Mouse (Mus musculus) ES-CJ7 (cell line): ENCODE results near the gene Srsf3.
"Not testable (repeated sequence)": the region's sequence is repeated elsewhere in the genome, so short reads cannot be mapped to it uniquely, and the experiment has no call there.

ENCODE experiments used
- DNase-seq: peaks from one replicate; pipeline ENCODE4 v3.0.0; 2011; ENCODE audit warnings: low read depth, low spot score

The Srsf3 gene

DNA sequence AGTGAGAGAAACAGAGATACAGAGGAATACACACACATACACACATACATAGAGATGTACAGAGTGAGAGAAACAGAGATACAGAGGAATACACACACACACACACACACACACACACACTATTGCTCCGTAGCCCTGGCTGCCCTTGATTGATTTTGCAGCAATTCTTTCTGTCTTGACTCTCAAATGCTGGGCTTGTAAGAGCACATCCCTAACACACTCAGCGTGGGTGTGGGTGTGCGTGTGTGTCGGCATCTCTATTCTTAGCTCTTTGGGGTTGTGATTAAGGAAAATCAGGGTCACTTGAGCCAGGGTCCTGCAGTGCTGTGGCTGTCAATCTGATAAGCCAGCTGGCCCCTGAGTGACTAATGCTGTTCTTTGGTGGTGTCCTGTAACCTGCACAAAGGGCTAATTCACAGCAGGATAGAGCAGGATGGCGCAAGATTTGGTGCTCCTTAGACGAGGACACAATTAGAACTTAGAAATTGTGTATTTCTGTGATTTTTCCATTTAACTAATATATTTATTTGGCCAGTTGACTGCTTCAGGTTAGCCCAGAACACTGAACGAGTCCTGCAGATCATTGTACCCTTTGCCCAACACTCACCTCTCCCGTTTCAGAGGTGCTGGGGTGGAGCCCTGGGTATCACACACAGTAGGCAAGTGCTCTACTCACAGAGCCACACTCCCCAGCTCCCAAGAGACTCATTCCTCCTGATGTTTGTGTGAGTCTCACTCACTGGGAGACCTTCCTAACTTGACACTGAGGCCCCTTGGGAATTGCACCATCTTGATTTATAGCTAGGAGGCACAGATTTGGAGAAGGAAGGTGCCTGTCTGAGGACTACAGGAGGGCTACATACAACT lies 30.9 kb downstream of the Srsf3 start:
- no peak for DNase-seq

GRCm38 (mm10) chr17:29063988-29064285 lies 31.5 kb downstream of the Srsf3 start:
- DNase-seq, result no peak

- DNase-seq, result peak; percentile 93
Measured at GRCm38 (mm10) chr17:29065245-29065940, 33.0 kb downstream of the Srsf3 start.

DNA sequence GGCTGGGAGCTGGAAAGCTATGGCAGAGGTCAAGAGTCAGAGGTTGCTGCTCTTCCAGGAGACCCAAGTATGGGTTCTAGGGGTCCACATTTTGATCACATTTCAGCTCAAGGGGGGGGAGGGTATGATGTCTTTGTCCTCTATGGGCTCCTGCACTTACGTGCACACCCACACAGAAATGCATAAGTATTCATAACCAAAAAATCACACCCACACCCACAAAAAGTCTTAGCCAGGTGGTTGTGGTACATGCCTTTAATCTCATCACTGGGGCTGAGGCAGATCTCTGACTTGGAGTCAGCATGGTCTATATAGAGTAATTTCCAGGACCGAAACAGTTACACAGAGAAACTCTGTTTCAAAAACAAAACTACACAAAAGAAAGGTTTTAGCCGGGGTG lies 33.5 kb downstream of the Srsf3 start:
- DNase-seq, result no peak

- not testable (repeated sequence) for DNase-seq
Measured at GRCm38 (mm10) chr17:29067416-29067815, 35.0 kb downstream of the Srsf3 start.

GRCm38 (mm10) chr17:29067847-29068246 lies 35.4 kb downstream of the Srsf3 start:
- DNase-seq, result no peak

GRCm38 (mm10) chr17:29069063-29069462 lies 36.6 kb downstream of the Srsf3 start:
- DNase-seq, result peak; percentile 77

DNA sequence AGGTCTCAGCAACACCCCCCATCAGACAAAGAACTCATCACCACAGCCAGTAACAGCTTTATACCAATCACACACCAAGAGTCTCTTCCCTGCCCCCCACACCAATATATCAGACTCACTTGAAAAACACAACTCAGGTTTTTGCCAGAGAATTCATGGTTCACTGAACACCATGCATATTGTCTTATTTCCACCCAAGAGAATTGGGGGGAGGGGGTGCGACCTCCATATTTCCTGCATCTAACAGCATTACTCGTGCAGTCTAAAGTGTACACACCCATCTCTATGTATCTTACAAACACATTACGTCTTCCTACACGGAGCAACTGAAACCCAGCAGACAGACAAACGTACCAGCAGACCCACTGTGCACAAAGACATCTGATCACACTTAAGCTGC lies 39.4 kb downstream of the Srsf3 start:
- no peak for DNase-seq

- DNase-seq, result peak; percentile 76
Measured at GRCm38 (mm10) chr17:29072701-29073307, 40.4 kb downstream of the Srsf3 start.

DNA sequence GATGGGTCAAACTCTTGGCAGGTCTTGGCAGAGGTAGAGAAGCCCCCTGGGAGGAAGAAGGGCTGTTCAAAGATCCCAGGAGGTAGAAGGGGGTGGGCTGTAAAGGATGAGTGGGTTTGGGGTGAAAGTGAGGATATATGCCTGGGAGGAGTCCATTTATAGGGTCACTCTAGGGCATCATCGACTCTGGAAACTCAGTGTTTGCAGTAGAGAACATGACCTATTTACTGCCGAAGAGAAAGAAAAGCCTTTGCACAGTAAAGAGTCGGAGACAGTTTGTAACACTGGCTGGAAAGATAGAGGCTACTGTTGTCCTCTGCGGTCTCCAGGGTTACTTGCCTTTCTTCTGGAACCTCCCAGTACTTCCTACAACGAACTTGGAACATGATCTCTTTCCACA lies 40.9 kb downstream of the Srsf3 start:
- no peak for DNase-seq

DNA sequence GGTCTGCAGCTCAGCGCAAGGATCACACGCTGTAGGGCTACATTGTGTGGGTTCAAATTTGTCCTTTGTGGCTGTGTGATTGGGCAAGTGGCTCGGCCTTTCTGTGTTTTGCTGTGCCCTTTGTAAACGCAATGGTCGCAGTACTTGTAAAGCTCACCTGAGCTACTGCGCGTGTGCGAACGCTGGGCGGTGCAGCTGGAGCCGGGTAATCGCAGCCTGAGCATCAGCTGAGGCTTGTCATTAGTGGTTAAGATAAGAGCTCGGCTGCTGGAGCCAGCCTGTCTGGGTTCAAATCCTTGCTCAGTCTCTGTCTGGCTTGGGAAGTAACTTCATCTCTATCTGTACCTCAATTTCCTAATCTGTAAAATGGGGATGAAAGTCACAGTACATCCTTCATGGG lies 41.7 kb downstream of the Srsf3 start:
- DNase-seq, result peak; percentile 88

GRCm38 (mm10) chr17:29076235-29076634 lies 43.8 kb downstream of the Srsf3 start:
- DNase-seq, result no peak

GRCm38 (mm10) chr17:29077786-29078509 lies 45.5 kb downstream of the Srsf3 start:
- DNase-seq, result peak; percentile 80

DNA sequence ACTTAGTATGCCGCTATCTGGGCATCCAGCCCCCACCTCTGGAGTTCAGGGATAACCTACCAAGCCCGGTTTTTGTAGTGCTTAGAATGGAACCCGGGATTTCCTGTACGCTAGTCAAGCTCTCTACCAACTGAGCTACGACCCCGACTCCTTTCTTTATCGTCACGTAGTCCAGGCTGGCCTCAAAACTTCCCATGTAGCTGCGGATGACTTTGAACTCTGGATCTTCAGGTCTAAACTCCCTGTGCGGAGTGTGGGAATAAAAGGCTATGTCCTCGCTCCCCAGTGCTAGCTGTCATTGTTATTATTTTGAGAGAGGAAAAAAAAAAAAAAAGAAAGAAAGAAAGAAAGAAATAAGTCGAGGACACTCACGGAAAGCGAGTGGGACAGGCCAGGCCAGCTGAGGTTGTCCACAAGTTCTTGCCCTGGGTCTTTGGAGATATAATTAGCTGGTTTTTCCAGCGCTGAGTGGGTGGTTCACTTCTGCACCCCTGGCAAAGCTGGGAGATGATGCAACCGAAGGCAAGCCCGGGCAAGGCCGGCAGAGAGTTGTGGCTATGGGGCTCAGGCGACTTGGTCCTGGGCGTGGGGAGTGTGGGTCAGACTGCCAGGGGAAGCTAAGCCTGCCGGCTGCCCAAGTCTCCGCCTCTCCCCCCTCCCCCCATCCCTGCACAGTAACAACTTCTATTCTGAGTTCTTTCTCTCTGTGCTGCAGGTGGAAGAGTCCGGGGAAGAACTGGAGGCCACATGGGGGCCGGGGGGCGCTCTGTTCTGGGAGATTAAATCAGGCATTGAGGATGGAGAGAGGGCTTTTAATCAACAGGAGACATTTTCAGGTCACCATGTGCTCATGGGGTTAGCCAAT lies 46.3 kb downstream of the Srsf3 start:
- DNase-seq, result peak; percentile 90

DNA sequence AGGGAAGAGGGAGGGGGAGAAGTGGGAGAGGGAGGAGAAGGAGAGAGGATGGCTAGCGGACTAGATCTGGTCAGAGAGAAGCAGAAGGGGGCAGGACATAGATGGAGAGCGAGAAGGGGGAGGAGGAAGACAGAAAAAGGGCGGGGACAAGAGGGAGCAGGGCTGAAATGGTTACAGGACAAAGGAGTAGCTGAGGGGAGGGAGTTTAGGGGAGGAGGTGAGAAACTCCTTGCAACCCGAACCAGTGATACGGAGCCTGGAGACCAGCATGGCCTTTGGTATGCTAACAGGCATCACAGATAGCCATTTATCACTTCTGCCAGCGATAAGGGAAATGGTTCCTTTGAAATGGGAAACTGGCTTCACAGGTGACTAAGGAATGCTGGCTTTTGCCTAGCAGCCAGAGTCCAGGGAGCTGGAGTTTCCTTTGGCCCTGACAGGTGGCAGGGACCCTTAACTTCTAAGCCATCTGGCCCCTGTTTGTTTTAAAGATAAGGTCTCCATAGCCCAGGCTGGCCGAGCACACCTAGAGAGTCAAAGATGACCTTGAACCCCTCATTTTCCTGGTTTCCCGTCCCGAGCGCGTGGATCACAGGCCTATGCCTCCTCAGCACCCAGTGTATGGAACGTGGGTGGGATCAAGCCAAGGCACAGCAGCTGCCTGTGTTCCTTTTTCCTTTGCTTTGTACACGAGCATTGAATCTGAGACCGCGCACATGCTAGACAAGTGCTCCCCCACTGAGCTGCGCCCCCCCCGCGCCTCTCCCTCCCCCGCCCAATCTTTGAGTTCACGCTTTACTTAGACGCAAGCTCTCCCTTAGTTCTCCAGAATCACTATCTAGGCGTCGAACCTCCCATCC lies 48.6 kb downstream of the Srsf3 start:
- peak; percentile 98 for DNase-seq

DNA sequence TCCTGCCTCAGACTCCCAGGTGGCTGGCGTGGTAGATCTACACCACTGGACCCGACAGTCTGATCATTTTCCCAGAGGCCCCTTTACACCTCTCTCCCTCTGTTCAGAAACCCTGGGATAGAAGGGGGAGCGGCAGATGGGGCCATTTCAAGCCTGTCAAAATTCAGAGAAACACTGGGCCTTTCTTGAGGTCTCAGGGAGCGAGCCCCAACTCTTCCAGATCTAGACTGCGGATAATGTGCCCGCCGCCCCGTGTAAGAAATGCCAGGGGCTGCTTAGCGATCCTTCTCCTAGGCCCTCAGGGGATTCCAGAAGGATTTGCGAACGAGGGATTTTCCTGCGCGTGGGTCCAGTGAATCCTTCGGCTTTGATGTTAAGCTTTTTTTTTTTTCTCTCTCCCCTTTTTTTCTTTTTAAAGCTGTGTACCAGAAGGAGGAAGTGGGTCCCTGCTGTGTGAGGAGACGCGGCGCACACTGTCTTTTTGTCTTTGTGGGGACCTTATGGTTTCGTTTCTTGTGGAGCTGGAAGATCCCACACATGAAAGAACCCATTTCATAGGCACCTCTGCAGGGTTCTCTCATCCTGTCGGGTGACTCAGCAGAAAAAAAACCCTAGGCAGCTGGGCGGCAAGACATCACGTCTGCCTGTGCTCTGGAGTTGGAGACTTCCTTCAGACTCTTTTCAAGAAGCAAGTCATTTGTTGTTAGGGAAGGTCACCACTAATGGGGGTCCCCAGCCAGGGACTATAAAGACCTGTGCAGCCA lies 49.4 kb downstream of the Srsf3 start:
- DNase-seq, result no peak

- DNase-seq, result no peak
Measured at GRCm38 (mm10) chr17:29083586-29083985, 51.2 kb downstream of the Srsf3 start.

DNA sequence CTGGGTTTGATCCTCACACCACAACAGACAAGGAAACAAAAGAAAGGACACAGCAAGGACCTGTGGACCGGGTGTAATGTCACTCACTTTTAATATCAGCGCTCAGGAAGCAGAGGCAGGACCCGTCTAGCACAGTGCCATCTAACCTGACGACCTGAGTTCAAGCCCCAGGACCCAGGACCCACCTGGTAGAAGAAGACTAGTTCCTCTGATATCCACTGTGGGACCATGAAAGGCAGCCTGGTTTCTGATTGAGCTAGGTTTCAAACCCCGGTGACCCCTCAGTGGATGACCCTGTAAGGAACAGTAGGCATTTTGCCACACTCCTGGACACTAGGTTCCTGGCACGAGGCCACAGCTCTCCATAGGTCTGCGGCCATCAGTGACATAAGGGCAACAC lies 52.2 kb downstream of the Srsf3 start:
- no peak for DNase-seq

- no peak for DNase-seq
Measured at GRCm38 (mm10) chr17:29085266-29085665, 52.8 kb downstream of the Srsf3 start.
